Mouse (Mus musculus) c-Kit-positive CD71-positive TER-119-negative erythroid progenitor cells, embryonic 14.5 days (primary cell): ENCODE data around the gene Ifngr1.

Experiments used
- DNase-seq: peaks from one replicate; pipeline ENCODE4 v3.0.0-alpha.2; 2013; ENCODE audit warnings: low read depth

Ifngr1 gene

DNA sequence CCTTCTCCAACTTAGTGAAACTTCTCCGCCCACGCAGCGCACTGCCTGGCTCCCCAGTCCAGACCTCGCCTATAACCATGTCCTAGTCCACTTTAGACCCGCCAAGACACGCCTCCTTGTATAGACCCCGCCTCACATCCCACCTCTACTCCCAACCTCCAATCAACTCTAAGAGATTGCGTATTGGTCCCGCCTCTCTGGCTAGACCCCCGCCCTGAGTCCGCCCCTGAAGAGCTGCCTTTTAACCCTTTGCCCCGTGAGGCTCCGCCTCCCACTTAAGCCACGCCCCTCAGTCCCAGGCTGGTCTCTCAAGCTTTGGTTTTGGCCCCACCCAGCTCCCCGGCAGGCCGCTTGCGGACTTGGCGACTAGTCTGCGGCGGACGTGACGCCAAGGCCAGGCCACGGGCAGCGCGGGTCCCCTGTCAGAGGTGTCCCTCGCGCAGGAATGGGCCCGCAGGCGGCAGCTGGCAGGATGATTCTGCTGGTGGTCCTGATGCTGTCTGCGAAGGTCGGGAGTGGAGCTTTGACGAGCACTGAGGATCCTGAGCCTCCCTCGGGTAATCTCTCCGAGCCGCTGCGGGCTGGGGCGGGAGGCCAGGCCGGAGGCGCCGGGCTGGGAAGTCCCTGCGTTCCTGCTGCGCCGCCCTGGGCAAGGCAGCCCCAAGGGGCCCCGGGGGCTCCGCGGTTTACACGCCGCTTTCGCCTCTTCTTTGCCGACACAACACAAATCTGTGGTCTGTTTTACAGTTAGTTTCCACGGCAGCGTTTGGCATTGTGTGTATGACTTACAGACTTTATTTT is at the start of gene Ifngr1:
Gene Ifngr1, plus strand, starts transcription at position 309 of the 801 bp plus-strand sequence.
- DNase-seq = peak; percentile 99

DNA sequence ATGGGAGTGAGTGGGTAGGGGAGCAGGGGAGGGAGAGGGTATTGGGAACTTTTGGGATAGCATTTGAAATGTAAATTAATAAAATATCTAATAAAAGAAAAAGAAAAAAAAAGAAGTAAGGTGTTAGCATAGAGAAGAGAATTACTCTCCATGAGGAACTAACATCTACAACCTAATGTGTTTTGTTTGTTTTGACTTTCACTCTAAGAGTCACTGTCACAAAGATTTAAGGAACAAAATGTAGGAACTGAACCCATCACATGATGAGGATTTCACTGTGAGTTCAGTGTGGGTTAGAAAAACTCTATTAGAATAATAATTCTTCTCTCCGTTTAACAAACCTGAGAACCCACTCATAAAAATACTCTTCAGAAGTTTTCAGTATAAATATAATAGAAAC is 44.9 kb upstream of the Ifngr1 start:
- no peak for DNase-seq

DNA sequence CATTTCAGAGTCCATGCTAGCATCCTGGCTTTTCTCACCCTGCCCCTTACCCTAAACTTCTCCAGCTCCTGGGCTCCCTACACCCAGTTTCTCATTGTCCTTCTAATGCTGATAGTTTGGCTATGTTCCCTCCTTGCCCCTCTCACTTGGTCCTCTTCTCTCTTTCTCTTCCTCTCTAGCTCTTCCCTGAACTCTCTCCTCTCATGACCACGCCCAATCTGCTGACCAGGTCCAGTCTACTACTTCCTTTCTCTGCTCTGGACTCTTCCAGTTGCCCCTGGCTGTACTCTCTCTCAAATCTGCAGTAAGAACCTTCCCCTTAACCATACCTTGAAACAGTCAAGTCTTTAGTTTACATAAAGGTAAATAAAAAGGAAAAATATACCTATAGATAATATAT is 43.7 kb upstream of the Ifngr1 start:
- DNase-seq = no peak

DNA sequence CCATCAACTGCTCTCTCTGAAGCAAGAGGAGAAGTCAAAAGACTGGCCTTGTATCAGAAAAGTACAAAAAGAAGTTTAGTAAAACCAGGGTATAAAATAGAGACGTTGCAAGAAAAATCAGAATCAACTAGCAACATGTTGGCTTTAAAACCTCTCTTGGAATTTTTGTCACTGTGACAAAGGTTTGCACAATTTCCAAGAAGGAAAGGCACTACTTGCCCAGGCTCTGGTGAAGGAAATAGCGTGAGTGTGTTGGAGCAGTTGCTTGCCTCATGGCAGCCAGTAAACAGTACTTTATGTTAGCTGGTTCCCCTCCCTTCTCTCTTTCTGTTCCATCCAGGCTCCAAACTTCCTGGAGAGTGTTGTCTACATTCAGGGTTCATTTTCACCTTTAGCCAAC is 43.3 kb upstream of the Ifngr1 start:
- no peak for DNase-seq

DNA sequence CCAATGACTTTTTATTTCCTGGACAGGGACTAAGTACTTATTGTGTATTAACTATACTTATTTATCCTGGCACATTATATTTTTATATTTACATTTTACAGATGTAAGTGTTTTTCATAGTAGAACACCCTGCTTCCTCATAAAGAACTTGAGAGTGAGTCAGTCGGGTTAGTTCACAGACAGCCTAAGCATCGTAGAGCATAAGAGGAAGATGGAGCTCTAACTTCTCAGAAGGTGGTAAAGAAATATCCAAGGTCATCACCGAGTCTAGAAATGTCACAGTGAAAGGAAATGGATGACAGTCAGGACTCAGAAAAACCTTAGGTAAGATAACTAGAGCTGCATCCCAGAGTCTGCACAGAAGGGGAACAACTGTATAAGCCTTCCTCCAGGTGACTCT is 40.2 kb upstream of the Ifngr1 start:
- DNase-seq = no peak

DNA sequence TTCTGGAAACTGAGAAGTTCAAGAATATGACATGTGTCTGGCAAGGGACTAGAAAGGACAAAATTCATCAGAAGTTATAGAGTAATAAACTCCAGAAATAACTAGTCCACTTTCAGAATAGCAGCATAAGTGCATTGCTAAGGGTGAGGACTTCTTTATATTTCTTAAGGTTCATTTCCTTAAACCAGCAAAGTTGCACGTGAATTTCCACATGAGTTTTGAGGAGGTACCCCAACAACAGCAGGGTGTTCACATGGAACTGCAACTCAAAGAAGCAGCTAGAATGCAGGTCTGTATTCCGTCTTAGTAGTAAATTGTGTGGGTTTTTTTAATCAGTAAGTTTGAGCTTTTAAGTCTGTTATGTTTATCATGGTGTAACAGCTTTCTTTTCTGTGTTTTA is 37.9 kb upstream of the Ifngr1 start:
- no peak for DNase-seq

DNA sequence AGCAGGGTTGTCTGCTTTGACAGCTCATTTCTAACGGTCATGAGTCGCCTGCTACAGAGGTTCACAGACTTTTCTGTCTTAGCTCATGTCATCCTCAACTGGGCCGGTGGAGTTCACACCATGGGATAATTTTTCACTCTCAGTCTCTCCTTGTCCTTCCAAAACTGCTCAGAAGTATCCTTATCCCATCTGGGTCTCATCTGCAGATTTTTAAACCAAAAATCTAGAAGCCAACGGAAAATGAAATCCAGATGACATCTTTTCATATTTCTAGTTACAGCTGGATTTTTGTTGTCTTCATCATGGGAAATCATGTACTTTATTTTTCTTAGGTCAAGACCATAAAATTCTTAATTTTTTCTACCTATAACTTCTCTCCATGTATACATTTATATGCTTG is 34.1 kb upstream of the Ifngr1 start:
- DNase-seq = no peak

DNA sequence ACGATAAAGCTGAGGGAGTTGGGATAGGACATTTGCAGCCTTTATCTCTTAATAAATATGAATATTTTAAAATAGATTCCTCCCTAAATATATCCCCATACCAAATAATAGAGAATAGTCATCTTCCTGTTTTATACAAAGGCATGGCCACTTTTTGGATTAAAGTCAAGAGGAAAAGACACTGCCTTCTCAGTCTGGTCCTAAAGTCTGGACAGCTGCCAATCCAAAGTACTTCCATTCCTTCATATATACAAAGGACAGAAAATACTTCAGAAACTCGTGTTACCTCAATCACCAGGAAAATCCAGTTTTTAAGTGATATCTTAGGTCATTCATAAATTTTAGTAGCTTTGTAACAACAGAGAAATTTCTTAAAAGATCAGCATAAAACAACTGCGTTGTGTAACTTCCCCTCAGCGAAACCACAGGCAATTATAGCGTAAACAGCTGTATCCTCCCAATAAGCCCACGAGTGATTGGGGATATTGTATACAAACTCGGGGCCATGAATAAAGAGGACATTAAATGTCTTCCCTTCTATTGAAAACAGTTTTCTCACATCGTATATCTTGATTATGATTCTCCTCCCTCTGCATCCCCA is 32.1 kb upstream of the Ifngr1 start:
- DNase-seq = no peak

DNA sequence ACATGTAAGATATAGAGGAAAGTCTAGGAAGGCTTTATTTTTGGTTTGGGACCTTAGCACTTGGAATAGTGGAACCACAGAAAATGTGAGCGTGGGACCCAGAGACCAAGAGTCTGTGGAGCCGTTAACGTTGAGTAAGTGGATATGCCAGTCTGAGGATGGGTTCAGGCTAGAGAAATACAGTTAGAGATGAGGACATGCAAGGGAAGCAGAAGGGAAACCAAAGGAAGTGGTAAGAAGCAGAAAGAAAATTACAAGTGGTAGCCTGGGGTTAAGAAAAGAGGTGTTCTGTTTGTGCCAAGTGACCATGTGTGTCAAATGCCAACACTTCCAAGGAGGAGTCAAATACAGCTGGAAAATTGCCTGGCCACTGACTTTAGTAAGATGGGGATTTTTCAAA is 29.2 kb upstream of the Ifngr1 start:
- DNase-seq = no peak

DNA sequence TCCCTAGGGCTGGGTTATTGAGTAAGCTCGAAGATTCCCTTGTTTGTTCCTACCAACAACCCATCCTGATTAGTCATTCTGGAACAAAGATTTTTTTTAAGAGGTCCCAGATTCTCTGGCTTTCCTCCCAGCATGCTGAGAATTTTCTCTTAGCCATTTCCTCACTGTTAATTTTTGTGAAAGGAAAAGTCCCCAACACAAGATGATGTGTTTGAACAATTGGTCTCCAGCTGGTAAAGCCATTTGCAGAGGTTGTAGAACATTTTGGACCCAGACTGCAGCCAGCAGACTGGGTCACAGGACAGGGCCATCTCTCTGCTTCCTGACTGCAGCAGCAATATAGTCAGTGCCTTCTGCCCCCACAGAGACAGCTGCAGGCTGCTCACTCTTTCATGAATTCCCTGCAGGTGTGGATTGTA is 28.3 kb upstream of the Ifngr1 start:
- DNase-seq = no peak

DNA sequence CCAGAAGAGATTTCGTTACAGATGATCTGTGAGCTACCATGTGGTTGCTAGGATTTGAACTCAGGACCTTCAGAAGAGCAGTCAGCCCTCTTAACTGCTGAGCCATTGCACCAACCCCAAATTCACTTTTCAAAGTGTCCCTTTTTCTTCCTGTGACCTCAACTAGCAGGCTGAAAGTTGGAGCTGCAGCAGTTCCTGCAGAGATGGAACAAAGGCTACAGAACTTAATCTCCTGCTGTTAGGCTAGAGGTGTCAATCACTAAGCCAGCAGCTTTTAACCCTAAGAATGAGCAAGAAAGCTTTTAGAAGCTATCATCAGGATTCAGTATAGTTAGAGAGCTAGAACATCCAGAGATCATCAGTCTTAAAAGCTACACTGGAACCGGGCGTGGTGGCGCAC is 24.3 kb upstream of the Ifngr1 start:
- no peak for DNase-seq

DNA sequence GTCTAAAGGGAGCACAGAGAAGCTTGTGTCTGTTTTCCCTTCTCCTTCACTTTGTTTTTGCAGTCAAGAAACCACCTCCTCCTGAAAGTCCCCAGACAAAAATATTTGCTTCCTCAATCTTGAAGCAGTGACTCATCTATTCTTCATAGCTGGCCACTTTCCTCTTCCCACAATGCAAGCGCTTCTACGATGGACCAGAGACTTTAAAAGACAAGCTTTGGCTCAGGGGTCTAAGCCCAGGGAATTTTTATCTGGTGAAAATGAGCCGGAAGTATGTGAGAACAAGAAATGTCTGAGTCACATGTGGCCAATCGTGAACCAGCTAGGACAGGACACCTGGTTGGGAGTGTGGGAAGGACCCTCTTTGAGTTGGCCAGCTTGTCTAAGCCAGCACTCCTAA is 21.5 kb upstream of the Ifngr1 start:
- DNase-seq = no peak

DNA sequence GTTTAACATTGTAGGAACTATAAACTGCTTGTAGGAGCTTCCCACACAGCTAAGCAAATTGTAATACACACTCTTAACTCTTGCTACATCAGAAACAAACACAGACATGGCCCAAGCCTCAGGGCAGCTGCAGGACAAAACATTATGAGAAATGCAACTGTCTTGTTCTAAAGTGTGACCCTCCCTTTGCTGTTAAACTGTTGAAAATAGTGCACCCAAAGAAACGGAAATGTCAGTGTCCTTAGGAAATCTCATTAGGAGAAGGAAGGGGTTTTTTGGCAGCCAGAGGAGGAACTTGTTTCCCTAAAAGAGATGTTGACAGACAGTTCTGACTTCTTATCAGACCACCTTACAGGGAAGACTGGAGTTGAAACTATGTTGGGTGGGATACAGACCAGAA is 21.0 kb upstream of the Ifngr1 start:
- DNase-seq = no peak

DNA sequence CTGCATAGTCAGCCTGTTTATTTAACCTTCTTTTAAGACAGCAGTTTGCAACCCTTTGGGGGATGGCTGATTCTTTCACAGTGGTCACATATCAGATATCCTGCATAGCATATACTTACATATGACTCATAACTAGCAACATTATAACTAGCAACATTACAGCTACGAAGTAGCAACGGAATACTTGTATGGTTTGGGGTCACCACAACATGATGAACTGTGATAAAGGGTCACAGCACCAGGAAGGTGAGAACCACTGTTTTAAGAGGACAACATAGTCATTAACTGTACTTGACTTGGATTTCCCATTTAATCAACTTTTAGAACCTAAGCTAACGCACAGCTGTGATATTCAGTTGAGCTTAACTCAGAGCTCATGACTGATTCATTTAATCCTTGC is 14.2 kb upstream of the Ifngr1 start:
- no peak for DNase-seq

DNA sequence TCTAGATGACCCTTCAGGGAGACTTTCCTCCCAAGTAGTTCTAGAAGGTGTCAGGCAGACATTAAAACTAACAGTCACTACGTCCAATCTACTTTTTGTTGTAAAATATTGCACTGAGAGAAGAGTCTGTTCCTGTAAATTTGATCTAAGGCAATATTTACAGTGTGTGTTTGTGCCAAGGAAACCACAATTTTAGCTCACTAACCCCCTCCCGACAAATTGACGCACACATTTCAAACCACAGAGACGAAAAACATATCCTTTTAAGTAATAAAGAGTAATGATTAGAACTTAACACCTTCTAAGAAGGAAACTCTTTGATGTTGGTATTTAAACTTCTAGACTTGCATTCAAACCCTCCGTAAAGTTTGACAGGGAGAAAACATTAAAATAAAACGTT is 13.7 kb upstream of the Ifngr1 start:
- DNase-seq = no peak

DNA sequence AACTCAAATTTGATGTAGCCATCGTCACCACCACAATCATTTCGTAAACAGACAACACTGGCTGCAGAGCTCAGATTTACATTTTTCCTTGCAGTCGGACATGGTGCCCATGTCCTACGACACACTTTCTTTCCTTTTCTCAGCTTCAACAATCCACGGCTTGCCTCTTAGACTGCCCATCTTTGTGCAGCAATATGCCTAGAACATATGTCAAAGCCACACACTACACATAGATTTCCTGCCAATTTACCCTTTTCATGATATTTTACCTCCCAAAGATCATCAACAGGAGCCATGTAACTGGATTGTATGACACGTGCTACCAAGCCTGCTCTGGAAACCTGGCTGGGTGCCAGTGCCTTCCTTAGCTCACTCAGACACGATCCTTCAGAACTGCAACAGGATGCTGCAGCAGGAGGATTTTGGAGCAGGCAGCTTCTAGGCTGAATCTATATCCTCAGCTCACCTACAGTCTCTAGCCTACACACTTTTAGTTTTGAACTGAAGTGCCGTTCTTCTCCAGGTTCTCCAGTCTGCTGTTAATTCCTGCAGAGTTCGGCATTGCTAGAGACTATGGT is 13.3 kb upstream of the Ifngr1 start:
- DNase-seq = no peak

DNA sequence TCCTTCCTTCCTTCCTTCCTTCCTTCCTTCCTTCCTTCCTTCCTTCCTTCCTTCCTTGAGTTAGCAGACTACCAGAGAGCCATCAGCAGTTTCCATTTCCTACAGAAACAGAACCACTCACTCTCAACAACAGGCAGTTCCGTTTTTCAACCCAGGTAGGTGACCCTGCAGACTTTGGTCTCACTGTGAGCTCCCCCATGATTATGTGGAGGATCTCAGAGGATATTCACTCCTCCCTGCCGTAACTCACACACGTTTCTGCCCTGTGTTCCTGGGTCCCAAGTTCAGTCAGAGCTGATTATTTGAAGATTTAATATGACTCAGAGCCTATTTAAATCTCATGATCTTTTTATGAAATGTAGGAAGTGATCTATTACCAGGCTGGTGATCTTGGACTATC is 11.1 kb upstream of the Ifngr1 start:
- DNase-seq = no peak

DNA sequence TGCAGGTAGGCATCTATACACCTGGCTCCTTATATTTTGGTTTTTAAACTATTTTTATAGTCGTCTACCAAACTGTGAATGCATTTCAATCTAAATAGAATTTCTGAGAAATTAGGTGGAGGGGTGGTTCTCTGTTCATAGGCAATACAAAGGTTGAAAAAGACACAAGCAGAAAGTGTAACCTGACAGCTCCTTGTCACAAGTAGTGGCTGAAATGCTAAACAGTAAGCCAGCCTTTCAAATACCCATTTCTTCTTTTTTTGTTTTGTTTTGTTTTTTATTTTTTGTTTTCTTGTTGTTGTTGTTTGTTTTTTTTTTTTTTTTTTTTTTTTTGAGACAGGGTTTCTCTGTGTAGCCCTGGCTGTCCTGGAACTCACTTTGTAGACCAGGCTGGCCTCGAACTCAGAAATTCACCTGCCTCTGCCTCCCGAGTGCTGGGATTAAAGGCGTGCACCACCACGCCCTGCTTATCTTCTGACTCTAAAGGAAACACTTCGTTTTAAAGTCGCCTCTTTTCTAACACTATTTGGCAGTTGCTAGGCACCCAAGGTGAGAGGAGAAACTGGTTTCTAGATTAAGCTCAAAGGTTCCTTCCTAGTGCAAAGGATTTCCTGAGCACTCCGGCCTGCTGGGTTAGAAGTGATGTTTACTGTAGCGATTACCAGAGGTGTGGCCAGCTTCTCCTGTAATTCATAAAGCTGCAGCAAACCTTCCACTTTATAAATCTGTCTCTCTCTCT is 9.7 kb upstream of the Ifngr1 start:
- DNase-seq = no peak

DNA sequence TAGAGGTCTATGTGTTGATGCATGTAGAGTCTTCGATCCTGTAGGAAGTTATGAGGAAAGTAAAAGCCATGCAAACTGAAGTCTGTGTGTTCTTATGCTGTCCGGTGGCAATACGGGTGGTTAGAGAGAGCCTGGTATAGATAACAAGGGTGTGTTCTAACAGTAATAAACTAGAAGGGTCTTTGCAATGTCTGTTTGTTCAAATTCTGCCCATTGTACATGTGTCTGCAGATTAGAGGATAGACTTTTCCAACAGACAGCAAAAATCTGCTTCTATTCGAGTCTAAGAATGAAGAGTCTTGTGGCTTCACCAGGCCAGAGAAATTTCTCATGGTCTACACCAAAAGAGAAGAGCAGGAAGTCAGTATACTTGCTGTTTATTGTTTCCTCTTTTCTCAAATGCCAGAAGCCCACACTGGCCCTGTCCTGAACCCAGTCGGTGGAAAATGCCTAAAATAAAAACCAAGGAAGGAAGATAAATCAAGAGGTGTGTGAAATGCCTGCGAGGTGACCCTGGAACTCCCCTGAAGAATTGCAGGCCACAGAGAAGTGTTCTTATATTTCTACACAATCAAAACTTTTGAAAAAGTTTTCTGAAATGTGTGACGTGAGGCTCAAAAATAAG is 8.8 kb upstream of the Ifngr1 start:
- DNase-seq = no peak

DNA sequence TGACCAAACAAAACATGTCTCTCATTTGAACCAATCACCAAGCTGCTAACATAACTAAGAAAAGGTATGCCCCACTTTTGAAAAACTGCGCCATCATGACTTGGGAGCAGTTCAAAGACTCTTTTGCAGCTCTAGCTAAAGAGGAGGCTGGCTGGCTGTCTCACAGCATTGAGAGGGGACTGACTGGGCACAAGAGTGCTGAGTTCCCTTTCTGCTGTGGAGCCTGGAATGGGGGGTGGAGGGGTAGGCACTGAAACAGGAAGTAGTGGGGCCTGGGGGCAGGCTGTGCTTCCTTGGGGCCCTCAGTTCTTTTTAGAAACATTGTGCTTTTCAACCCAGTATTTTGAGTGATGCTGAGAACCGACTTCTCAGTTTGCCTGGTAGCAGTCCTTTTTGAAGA is 7.7 kb upstream of the Ifngr1 start:
- DNase-seq = no peak

DNA sequence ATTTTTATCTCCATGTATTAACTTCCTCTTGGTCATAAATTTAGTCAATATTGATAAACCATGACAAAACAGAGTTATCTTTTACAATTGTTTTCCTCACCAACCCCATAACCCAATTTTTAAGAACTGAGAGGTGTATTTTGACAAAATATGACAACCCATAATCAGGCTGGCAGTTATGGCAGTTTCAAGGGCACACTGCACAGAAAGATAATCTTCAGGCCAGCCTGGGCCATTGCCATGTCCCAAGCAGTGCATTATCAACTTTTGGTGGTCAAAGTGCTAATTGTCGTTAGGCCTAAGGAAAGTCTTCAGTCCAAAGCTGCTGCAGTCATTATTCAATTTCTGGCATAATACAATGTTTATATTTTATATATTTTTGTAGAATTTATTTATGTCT is 6.9 kb upstream of the Ifngr1 start:
- no peak for DNase-seq

DNA sequence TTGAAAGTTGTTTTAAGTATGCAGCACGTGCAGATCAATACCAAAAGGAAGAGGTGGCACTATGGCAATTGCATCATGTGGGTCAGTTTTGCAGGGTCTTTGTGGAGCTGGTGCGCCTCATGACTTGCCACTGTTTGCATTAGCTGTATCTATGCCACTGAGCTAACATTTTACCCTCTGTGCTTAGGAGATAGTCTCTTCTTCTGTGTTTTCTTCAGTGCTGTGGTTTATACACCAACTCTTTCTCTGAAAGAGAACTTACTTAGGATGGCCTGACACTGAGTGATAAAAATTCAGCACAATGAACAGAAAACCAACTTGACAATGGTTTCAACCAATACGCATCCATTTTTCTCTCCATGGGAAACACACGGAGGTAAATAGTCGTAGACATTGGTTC is 5.9 kb upstream of the Ifngr1 start:
- DNase-seq = no peak

DNA sequence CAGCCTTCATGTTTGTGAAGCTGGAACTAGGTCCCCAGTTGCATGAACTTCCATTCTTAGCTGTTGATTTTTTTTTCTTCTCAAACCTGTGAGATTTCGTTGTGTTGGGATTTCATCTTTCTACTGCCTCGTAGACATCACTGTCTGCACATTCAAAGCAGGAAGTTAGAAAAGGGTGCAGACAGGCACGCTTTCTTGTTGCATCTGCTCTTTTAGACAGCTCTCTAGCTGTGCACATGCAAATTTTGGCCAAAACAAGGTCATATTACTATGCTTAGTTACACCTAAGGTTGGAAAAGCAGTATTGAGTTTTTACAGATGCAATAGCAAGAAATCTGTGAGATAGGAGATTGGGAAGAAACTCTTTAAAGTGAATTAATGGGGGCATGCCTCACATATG is 4.5 kb upstream of the Ifngr1 start:
- DNase-seq = no peak
